Mouse (Mus musculus) heart, embryonic 11.5 days (tissue): ENCODE data around the gene Afg3l1. TPM values are rescaled to one million over a fixed set of nuclear protein-coding genes. Genes with fewer than 3 reads are reported as not detected.
A peak's percentile ranks its signal among the peaks of the same experiment; 100 is the strongest.
"Not testable (repeated sequence)": the region's sequence is repeated elsewhere in the genome, so short reads cannot be mapped to it uniquely, and the experiment has no call there.

Experiments
- ATAC-seq: fragments of 200-750 bp; cut with Nextera tagmentation; replicated peaks from 2 replicates; pipeline ENCODE4 v1.8.0; 2017; ENCODE audit warnings: moderate library complexity; ENCODE audit not compliant: insufficient number of reproducible peaks, low FRiP score, low TSS enrichment
- H3K27ac ChIP-seq: fragments of 300-500 bp; sonication (generic); 2 replicates; pipeline ENCODE4 v1.5.1; 2014; ENCODE audit warnings: mild to moderate bottlenecking, low read depth, low read length
- H3K27me3 ChIP-seq: fragments of 300-500 bp; sonication (generic); 2 replicates; pipeline ENCODE4 v1.6.1; 2014; ENCODE audit warnings: mild to moderate bottlenecking, low read length, mixed read lengths; ENCODE audit not compliant: control insufficient read depth, insufficient read depth
- H3K36me3 ChIP-seq: fragments of 300-500 bp; sonication (generic); 2 replicates; pipeline ENCODE4 v1.6.1; 2014; ENCODE audit warnings: mild to moderate bottlenecking, low read length, moderate library complexity, mixed read lengths; ENCODE audit not compliant: control insufficient read depth, insufficient read depth
- H3K4me1 ChIP-seq: fragments of 300-500 bp; sonication (generic); 2 replicates; pipeline ENCODE4 v1.6.1; 2014; ENCODE audit warnings: low read length; ENCODE audit not compliant: control insufficient read depth, insufficient read depth
- H3K4me2 ChIP-seq: fragments of 300-500 bp; sonication (generic); 2 replicates; pipeline ENCODE4 v1.6.1; 2014; ENCODE audit warnings: mild to moderate bottlenecking, moderate library complexity
- H3K4me3 ChIP-seq: fragments of 300-500 bp; sonication (generic); 2 replicates; pipeline ENCODE4 v1.5.1; 2014; ENCODE audit warnings: low read depth, low read length
- H3K9ac ChIP-seq: fragments of 300-500 bp; sonication (generic); 2 replicates; pipeline ENCODE4 v1.6.1; 2014; ENCODE audit warnings: mild to moderate bottlenecking, low read depth, low read length, moderate library complexity
- H3K9me3 ChIP-seq: fragments of 300-500 bp; sonication (generic); replicated peaks from 2 replicates; pipeline ENCODE4 v1.6.1; 2016; ENCODE audit warnings: low read length; ENCODE audit not compliant: control insufficient read depth
- WGBS: fragments of 180-500 bp; shearing (Covaris S2); extraction: QIAGEN DNeasy Blood & Tissue Kit; methylation state at CpG from one replicate; pipeline ENCODE4 v1.1.7; 2014; ENCODE audit not compliant: insufficient replicate concordance; 5-methylcytosine and 5-hydroxymethylcytosine counted together
- polyA plus RNA-seq: library from polyadenylated mRNA; unstranded; fragments of >200 nt; fragmentation: Nextera tagmentation; extraction: Ambion mirVana; gene quantifications from 2 replicates; pipeline ENCODE4 v1.2.1, GENCODE M21; 2014

Gene Afg3l1
- polyA plus RNA-seq, 1 experiment from 2014 or later, result 29.8 TPM

DNA sequence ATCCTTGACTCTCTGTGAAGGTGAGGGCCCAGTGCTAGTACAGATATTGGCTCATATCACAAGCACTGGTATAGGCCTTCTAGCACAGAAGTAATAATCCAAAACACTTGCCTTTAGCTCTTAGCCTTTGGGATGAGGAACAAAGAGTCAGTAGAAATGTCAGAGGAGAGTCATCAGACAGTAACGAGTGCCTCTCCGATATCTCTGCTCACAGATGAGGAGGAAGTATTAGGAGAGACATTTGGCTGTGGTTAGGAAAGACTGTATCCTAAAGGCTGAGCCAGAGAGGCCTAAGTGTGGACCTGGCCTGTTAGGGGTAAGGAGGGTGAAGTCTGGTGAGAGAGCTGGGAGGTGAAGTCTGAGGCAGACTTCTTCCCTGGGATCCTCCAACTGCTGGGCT is 35.9 kb upstream of the Afg3l1 start:
- Histone ChIP-seq H3K9ac (no peak overlapping the region), H3K4me3 (no peak overlapping the region), H3K27ac (no peak overlapping the region), H3K27me3 (no peaks in the 10 kb centered on the region), H3K4me2 (no peak overlapping the region), H3K4me1 (peaks cover 15% of the 10 kb centered on the region), H3K36me3 (no peaks in the 10 kb centered on the region), H3K9me3 (no peaks in the 10 kb centered on the region)
- WGBS, result 85% methylated on average over 2 of the region's 2 CpGs
- no peak for ATAC-seq

DNA sequence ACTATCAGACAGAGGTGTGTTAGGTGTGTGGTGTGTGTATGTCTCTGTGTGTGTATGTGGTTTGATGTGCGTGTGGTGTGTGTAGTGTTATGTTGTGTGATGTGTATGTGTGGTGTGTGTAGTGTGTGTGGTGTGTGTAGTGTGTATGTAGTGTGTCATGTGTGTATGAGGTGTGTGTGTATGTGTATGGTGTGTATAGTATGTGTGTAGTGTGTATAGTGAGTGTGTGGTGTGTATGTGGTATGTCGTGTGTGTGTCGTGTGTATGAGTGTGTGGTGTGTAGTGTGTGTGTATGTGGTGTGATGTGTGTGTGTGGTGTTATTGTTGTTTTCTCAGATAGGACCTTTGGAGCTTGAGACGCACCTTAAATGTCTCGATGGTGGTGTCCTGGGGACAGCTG is 35.4 kb upstream of the Afg3l1 start:
- H3K27ac ChIP-seq, result no peak overlapping the region
- H3K4me1 ChIP-seq, result peaks cover 20% of the 10 kb centered on the region
- H3K9ac ChIP-seq, result no peak overlapping the region
- H3K4me2 ChIP-seq, result peak overlapping the region; percentile 76
- H3K27me3 ChIP-seq, result no peaks in the 10 kb centered on the region
- WGBS, result 84% methylated on average over 5 of the region's 5 CpGs
- ATAC-seq, result no peak
- peak overlapping the region; percentile 56; the same call in 1 of the 2 replicates for H3K4me3 ChIP-seq
- no peaks in the 10 kb centered on the region for H3K9me3 ChIP-seq
- no peaks in the 10 kb centered on the region for H3K36me3 ChIP-seq

DNA sequence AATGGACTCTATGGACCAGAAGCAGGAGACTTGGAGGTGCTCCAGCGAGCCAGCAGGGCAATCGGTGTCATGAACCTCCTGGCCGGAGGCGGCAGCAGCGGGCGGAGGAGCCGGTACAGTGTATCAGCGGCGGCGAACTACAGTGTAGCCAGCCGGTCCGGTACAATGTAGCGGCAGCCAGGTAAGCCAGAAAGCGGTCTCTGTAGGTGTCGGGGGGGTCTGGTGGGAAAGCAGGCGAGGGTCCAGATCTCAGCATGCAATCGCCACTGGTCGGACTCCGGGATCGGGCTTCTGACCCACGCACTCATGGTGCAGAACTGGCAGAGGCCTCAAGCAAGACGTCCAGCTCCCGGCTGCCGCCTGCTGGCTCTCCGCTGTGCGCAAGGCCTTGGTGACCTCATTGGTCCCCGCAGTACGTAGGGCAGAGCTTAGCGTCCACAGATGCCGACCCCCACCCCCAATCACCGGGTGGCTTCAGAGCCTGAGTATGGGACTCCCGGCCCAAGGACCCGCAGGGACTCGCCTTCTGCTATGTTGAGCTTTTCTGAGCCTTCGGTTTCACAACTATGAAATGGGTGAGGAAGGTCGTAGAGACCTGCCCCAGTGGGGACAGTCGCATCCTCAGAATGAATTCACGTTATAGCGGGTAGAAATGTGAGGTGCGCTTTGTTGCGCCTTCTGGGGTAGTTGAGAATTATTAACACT is 34.7 kb upstream of the Afg3l1 start:
- H3K9me3 ChIP-seq, result no peaks in the 10 kb centered on the region
- WGBS, result 2% methylated on average over 41 of the region's 41 CpGs
- ATAC-seq, result peak; percentile 85

DNA sequence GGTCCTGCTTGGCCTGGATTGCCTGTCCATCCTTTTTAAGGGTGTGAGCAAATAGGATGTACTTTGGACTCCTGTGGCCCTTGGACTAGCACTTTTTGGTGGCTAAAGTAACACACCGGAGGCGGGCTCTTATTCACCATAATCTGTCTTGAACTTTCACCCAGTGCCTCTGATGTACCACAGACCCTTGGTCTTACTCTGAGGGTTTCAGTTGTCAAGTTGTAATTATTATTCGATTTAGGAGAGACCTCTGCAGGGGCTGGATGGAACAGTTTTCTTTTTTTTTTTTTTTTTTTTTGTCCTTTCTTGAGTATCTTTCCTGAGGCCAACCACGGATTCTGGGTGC is 34.2 kb upstream of the Afg3l1 start:
- Histone ChIP-seq H3K36me3 (no peaks in the 10 kb centered on the region), H3K27ac (no peak overlapping the region), H3K9me3 (no peaks in the 10 kb centered on the region), H3K4me3 (peak overlapping the region; percentile 56), H3K4me2 (peak overlapping the region; percentile 76), H3K27me3 (no peaks in the 10 kb centered on the region), H3K4me1 (peaks cover 22% of the 10 kb centered on the region), H3K9ac (peak overlapping the region; percentile 91)
- no peak for ATAC-seq
- 39% methylated on average over 4 of the region's 4 CpGs for WGBS

More for the DNA sequence above, 34.7 kb upstream of the Afg3l1 start:
- Histone ChIP-seq H3K4me1 (peaks cover 22% of the 10 kb centered on the region), H3K27ac (peak overlapping the region; percentile 84), H3K9ac (peak overlapping the region; percentile 91), H3K27me3 (no peaks in the 10 kb centered on the region), H3K36me3 (no peaks in the 10 kb centered on the region), H3K4me3 (peak overlapping the region; percentile 56), H3K4me2 (peak overlapping the region; percentile 76)

DNA sequence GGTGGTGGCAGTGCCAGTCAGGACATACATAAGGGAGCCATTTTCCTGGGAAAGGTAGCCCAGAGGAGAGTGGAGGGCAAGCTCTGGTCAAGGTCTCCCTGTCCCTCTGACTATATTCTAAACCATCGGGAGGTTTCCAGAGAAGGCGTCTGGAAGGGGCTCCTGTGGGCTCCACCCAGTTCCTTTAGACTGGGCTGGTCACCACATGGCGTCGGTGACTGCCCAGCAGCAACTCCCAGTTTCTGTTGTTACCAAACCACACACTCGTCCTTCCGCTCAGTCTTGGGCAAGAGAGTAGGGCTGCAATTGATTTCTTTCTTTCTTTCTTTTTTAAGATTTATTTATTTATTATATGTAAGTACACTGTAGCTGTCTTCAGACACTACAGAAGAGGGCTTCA is 33.6 kb upstream of the Afg3l1 start:
- H3K4me2 ChIP-seq, result no peak overlapping the region
- H3K9ac ChIP-seq, result no peak overlapping the region
- H3K27ac ChIP-seq, result no peak overlapping the region
- no peak overlapping the region for H3K4me3 ChIP-seq
- no peaks in the 10 kb centered on the region; the same call in 1 of the 2 replicates for H3K36me3 ChIP-seq
- WGBS, result 76% methylated on average over 6 of the region's 6 CpGs
- no peaks in the 10 kb centered on the region for H3K9me3 ChIP-seq
- ATAC-seq, result no peak
- H3K4me1 ChIP-seq, result peaks cover 22% of the 10 kb centered on the region
- H3K27me3 ChIP-seq, result no peaks in the 10 kb centered on the region

DNA sequence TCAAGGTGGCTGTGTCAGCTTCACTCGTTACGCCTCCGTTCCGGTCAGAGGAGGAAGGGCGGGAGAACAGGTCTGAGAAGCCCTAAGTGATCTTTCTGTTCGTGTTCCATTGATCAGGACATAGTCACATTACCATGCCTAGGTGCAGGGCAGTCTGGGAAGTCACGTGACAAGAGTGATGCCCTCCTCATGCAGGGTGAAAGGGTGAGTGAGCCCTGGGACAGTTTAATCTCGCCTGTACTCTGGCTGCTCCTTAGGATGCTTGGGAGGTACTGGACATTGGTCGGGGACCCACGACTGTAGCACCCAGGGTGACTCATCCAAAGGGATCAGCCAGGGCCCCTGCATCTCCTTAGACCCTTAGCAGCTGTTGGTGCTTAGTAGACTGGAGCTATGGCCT is 31.7 kb upstream of the Afg3l1 start:
- H3K4me3 ChIP-seq, result no peak overlapping the region
- H3K36me3 ChIP-seq, result no peaks in the 10 kb centered on the region; the same call in 1 of the 2 replicates
- no peak for ATAC-seq
- no peak overlapping the region for H3K4me2 ChIP-seq
- 70% methylated on average over 10 of the region's 10 CpGs for WGBS
- no peaks in the 10 kb centered on the region for H3K9me3 ChIP-seq
- peak overlapping the region; percentile 29; the same call in 1 of the 2 replicates for H3K27ac ChIP-seq
- H3K9ac ChIP-seq, result no peak overlapping the region
- H3K4me1 ChIP-seq, result peaks cover 22% of the 10 kb centered on the region
- no peaks in the 10 kb centered on the region for H3K27me3 ChIP-seq

DNA sequence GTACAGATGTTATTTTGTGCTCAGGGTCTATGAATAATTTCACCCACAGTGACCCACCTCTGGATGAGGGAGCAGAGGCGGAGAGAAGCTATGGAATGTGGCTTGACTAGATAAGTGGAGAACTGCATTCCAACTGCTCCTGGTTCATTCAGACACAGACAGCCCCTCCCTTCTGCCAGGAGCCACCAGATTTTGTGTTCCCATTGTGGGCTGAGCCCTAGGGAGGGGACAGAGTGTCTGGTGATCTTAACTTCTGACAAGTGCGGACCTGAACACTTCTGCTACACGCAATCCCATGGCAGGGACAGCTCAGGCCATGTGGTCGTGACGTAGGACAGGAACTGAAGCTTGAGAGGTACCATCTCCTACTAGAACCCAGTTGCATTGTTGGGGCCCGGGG is 30.9 kb upstream of the Afg3l1 start:
- H3K27me3 ChIP-seq, result no peaks in the 10 kb centered on the region
- H3K27ac ChIP-seq, result peak overlapping the region; percentile 59
- H3K9me3 ChIP-seq, result no peaks in the 10 kb centered on the region
- no peak overlapping the region for H3K4me3 ChIP-seq
- H3K4me1 ChIP-seq, result peaks cover 22% of the 10 kb centered on the region
- H3K4me2 ChIP-seq, result no peak overlapping the region
- 0 out of 2 replicates have a peak, but pooled peaks have one; percentile 18 for ATAC-seq
- H3K9ac ChIP-seq, result no peak overlapping the region
- H3K36me3 ChIP-seq, result no peaks in the 10 kb centered on the region; the same call in 1 of the 2 replicates
- 46% methylated on average over 6 of the region's 6 CpGs for WGBS

DNA sequence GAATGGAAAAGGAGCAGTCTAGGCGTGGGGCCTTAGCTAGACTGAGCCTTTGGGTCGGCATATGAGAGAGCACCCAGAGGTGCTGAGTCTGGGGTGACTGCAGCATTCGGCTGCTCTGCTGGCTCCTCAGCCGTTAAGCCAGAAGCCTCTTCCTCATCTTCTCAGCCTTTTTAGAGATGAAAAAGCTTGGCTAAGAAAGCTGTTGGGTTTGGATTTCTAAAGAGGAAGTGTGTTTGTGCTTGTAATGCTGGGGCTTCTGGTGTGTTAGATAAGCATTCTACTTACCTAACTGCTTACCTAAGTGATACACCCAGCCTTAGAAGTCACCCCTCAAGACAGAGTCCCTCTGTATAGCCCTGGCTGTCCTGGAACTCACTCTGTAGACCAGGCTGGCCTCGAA is 26.9 kb upstream of the Afg3l1 start:
- peaks cover 16% of the 10 kb centered on the region for H3K4me1 ChIP-seq
- ATAC-seq, result no peak
- peaks cover 14% of the 10 kb centered on the region for H3K36me3 ChIP-seq

DNA sequence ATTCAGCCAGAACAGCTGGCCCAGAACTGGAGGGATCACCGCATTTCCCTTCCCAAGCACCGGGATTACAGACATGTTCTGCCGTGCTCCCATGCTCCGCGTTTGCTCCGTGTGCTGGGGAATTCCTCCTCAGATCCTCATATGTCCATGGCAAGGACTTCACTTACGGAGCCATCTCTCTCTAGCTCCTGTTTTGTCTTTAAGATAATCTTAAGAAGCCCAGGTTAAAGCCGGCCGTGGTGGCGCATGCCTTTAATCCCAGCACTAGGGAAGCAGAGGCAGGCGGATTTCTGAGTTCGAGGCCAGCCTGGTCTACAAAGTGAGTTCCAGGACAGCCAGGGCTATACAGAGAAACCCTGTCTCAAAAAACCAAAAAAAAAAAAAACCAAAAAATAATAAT is 26.0 kb upstream of the Afg3l1 start:
- not testable (repeated sequence) for H3K9ac ChIP-seq, H3K4me1 ChIP-seq, H3K4me2 ChIP-seq, H3K9me3 ChIP-seq, H3K27me3 ChIP-seq, ATAC-seq, H3K4me3 ChIP-seq, H3K27ac ChIP-seq
- peaks cover 17% of the 10 kb centered on the region for H3K36me3 ChIP-seq
- WGBS, result 91% methylated on average over 12 of the region's 12 CpGs

More for the DNA sequence above, 26.9 kb upstream of the Afg3l1 start:
- Histone ChIP-seq H3K27me3 (no peaks in the 10 kb centered on the region), H3K4me3 (no peak overlapping the region), H3K4me2 (no peak overlapping the region), H3K27ac (no peak overlapping the region), H3K9me3 (no peaks in the 10 kb centered on the region), H3K9ac (no peak overlapping the region)
- 82% methylated on average over 5 of the region's 5 CpGs for WGBS
